Mouse (Mus musculus) heart, postnatal 0 days (tissue): Measurements from ENCODE around the gene Inka2.

Source experiments
- CTCF ChIP-seq: IDR thresholded peaks from 2 replicates; pipeline ENCODE4 v1.5.1; 2016; ENCODE audit warnings: antibody characterized with exemption, control low read depth, low read depth
- EP300 ChIP-seq: IDR thresholded peaks from 2 replicates; pipeline ENCODE4 v1.6.1; 2016; ENCODE audit warnings: antibody characterized with exemption, low read depth

DNA sequence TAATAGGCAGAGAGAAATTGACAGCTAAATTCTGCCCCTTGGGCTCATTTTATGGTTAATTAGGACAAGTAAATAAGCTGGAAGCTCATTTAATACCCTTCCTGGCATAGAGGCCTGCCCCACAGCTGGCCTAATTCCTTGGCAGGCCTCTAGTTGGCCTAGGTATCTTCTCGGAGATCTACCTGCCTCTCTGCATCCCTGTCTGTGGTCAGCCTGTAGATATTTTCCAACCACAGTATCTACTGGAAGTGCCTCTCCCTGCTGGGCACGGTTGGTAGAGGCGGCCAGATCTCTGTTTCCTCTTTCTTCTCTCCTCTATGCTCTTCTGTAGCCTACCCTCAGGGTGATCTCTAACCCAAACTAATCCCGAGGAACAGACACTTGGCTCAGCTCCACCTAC, 15.6 kb downstream of the Inka2 start:
- TF ChIP-seq CTCF (no peak), EP300 (no peak)
